Mouse (Mus musculus): ENCODE data around the gene Zfp830. TPM values are rescaled to one million over a fixed set of nuclear protein-coding genes. Genes with fewer than 3 reads are reported as not detected.
A peak's percentile ranks its signal among the peaks of the same experiment; 100 is the strongest.

Zfp830 gene
- polyA plus RNA-seq (2015; fragmentation: Nextera tagmentation; extraction: Ambion mirVana), result 19.5 and 23.3 TPM in 2 replicates

- peaks cover 33% of the 10 kb centered on the region for H3K4me1 ChIP-seq (replicated peaks)
- no peaks in the 10 kb centered on the region for H3K27me3 ChIP-seq
- H3K4me2 ChIP-seq, result peak within 1 kb of the TSS; percentile 93
- WGBS (ENCODE audit: insufficient replicate concordance), result under 1% methylated on average over 44 of the region's 44 CpGs
- peaks cover 3% of the 10 kb centered on the region; the same call in 1 of the 2 replicates for H3K9me3 ChIP-seq (replicated peaks)
- DNase-seq, result peak; percentile 89
- H3K4me3 ChIP-seq (replicated peaks), result peak within 1 kb of the TSS; percentile 84
- H3K27ac ChIP-seq, result peak within 1 kb of the TSS; percentile 92
- H3K36me3 ChIP-seq, result peaks cover 10% of the 10 kb centered on the region
- peak within 1 kb of the TSS; percentile 85 for H3K9ac ChIP-seq
- ATAC-seq (ENCODE audit: low read depth), result peak; percentile 100
These were observed at the start of gene Zfp830, which contains the start of gene Cct6b for GRCm38 (mm10) chr11:82763742-82764437. TSS of gene Zfp830 (plus strand) at chr11:82764345. TSS of gene Cct6b (minus strand) at chr11:82764321.

DNA sequence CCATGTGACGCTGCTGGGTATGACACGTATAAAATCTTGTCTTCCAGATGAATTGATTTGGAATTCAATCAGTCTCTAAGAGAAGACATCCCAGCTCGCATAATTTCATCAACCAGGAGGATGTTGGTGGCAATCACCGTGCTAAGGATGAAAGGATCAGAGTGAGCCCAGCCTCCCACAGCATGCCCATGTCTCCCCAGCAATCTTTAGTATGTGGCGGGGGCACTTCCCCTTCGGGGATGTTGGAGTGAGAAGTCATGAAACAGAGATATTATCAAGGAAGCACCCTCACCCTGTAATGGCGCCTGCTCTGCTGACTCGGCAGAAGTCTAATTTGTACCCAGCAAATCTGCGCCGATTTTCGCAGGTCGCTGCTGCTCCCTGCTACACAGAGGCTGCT, 44.9 kb upstream of the Zfp830 start:
- Histone ChIP-seq H3K4me1 (replicated peaks) (no peaks in the 10 kb centered on the region), H3K4me3 (replicated peaks) (no peak overlapping the region), H3K27me3 (no peaks in the 10 kb centered on the region), H3K9me3 (replicated peaks) (no peaks in the 10 kb centered on the region), H3K36me3 (no peaks in the 10 kb centered on the region), H3K4me2 (no peak overlapping the region), H3K9ac (no peak overlapping the region), H3K27ac (no peak overlapping the region)
- 50% methylated on average over 12 of the region's 12 CpGs for WGBS (ENCODE audit: insufficient replicate concordance)
- DNase-seq (no peak), ATAC-seq (ENCODE audit: low read depth) (no peak)

GRCm38 (mm10) chr11:82726862-82727261, 37.3 kb upstream of the Zfp830 start:
- no peak overlapping the region for H3K9ac ChIP-seq
- ATAC-seq (ENCODE audit: low read depth) (no peak), DNase-seq (no peak)
- no peak overlapping the region for H3K4me3 ChIP-seq (replicated peaks)
- no peaks in the 10 kb centered on the region for H3K27me3 ChIP-seq
- H3K9me3 ChIP-seq (replicated peaks), result no peaks in the 10 kb centered on the region
- no peaks in the 10 kb centered on the region for H3K36me3 ChIP-seq
- H3K27ac ChIP-seq, result no peak overlapping the region
- H3K4me2 ChIP-seq, result no peak overlapping the region
- WGBS (ENCODE audit: insufficient replicate concordance), result 77% methylated on average over 2 of the region's 2 CpGs
- no peaks in the 10 kb centered on the region for H3K4me1 ChIP-seq (replicated peaks)

DNA sequence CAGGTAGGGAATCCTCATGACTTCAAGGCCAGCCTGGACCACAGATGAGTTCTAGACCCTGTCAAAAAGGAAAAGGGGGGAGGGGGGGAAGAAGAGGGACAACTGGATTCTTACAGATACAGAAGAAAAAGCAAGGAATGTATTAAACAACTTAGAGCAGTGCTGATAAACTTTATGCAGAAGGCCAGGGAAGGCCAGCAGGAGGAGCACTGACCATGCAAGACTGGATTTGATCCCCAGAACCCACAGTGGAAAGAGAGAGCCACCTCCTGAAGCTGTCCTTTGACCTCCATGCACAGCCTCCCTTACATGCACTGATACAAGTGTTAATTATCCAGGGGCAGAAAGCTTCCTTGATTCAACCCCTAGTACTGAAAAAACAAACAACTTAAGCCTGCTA, 29.9 kb upstream of the Zfp830 start:
- Histone ChIP-seq H3K4me2 (no peak overlapping the region), H3K9ac (no peak overlapping the region), H3K27me3 (no peaks in the 10 kb centered on the region), H3K4me1 (replicated peaks) (no peaks in the 10 kb centered on the region), H3K36me3 (no peaks in the 10 kb centered on the region), H3K27ac (no peak overlapping the region), H3K9me3 (replicated peaks) (no peaks in the 10 kb centered on the region), H3K4me3 (replicated peaks) (no peak overlapping the region)
- no peak for DNase-seq
- ATAC-seq (ENCODE audit: low read depth), result no peak

- no peak overlapping the region for H3K27ac ChIP-seq
- no peaks in the 10 kb centered on the region for H3K4me1 ChIP-seq (replicated peaks)
- no peak for ATAC-seq (ENCODE audit: low read depth)
- no peaks in the 10 kb centered on the region for H3K27me3 ChIP-seq
- H3K9me3 ChIP-seq (replicated peaks), result no peaks in the 10 kb centered on the region
- no peak overlapping the region for H3K4me3 ChIP-seq (replicated peaks)
- no peak overlapping the region for H3K4me2 ChIP-seq
- no peak overlapping the region for H3K9ac ChIP-seq
- no peak for DNase-seq
- H3K36me3 ChIP-seq, result no peaks in the 10 kb centered on the region
These were observed 25.1 kb upstream of the Zfp830 start for GRCm38 (mm10) chr11:82739006-82739405.

GRCm38 (mm10) chr11:82746138-82746537, 18.0 kb upstream of the Zfp830 start:
- no peak overlapping the region for H3K4me2 ChIP-seq
- H3K9ac ChIP-seq, result no peak overlapping the region
- DNase-seq, result peak; percentile 39
- H3K4me3 ChIP-seq (replicated peaks), result peak overlapping the region; percentile 45; the same call in 1 of the 2 replicates
- 25% methylated on average over 6 of the region's 6 CpGs for WGBS (ENCODE audit: insufficient replicate concordance)
- no peaks in the 10 kb centered on the region for H3K9me3 ChIP-seq (replicated peaks)
- no peak overlapping the region for H3K27ac ChIP-seq
- H3K36me3 ChIP-seq, result no peaks in the 10 kb centered on the region
- no peak for ATAC-seq (ENCODE audit: low read depth)
- peaks cover 9% of the 10 kb centered on the region for H3K4me1 ChIP-seq (replicated peaks)
- 0 out of 2 replicates have a peak, but pooled peaks cover 2% of the 10 kb centered on the region for H3K27me3 ChIP-seq

DNA sequence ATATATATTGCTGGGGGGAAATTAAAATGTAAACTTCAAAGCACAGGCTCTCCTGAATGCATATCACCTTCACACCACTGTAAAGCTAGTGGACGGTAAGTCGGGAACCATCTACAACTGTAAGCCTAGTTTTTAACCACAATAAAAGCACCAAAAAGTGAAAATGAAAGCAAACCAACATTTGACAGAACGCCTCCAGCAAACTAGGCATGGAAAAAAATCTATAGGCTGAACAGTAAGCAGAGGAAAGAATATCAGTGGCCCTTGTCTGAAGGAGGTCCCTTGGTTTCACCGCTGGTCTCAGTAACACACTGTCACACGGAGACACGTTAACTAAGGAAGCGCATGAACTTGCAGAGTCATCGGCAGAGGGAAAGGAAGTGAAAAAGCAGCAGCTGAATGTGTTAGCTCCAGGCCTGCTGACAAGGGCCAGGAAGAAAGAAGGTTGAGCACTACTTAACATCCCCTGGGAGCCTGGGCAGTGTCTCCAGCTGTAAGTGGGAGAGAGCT, 17.2 kb upstream of the Zfp830 start:
- peak overlapping the region; percentile 58 for H3K4me2 ChIP-seq
- peak overlapping the region; percentile 57; the same call in 1 of the 2 replicates for H3K9ac ChIP-seq
- WGBS (ENCODE audit: insufficient replicate concordance), result 22% methylated on average over 8 of the region's 8 CpGs
- H3K27me3 ChIP-seq, result 0 out of 2 replicates have a peak, but pooled peaks cover 2% of the 10 kb centered on the region
- H3K9me3 ChIP-seq (replicated peaks), result no peaks in the 10 kb centered on the region
- H3K27ac ChIP-seq, result no peak overlapping the region; the same call in 1 of the 2 replicates
- peaks cover 9% of the 10 kb centered on the region for H3K4me1 ChIP-seq (replicated peaks)
- peak; percentile 42 for DNase-seq
- peak overlapping the region; percentile 45 for H3K4me3 ChIP-seq (replicated peaks)
- peak; percentile 72 for ATAC-seq (ENCODE audit: low read depth)
- H3K36me3 ChIP-seq, result no peaks in the 10 kb centered on the region

- H3K27ac ChIP-seq, result no peak overlapping the region
- peak overlapping the region; percentile 2; the same call in 1 of the 2 replicates for H3K9ac ChIP-seq
- no peak overlapping the region for H3K4me3 ChIP-seq (replicated peaks)
- no peaks in the 10 kb centered on the region for H3K27me3 ChIP-seq
- no peaks in the 10 kb centered on the region for H3K4me1 ChIP-seq (replicated peaks)
- no peaks in the 10 kb centered on the region for H3K36me3 ChIP-seq
- H3K9me3 ChIP-seq (replicated peaks), result no peaks in the 10 kb centered on the region
- no peak overlapping the region for H3K4me2 ChIP-seq
- ATAC-seq (ENCODE audit: low read depth) (no peak), DNase-seq (no peak)
- WGBS (ENCODE audit: insufficient replicate concordance), result 56% methylated on average over 6 of the region's 6 CpGs
These were observed 11.6 kb upstream of the Zfp830 start for GRCm38 (mm10) chr11:82752349-82753115.

GRCm38 (mm10) chr11:82755919-82756318, 8.2 kb upstream of the Zfp830 start:
- no peak overlapping the region for H3K27ac ChIP-seq
- no peaks in the 10 kb centered on the region for H3K4me1 ChIP-seq (replicated peaks)
- H3K4me3 ChIP-seq (replicated peaks), result no peak overlapping the region
- H3K27me3 ChIP-seq, result no peaks in the 10 kb centered on the region; the same call in 1 of the 2 replicates
- no peak overlapping the region for H3K9ac ChIP-seq
- no peak for ATAC-seq (ENCODE audit: low read depth)
- no peak for DNase-seq
- no peaks in the 10 kb centered on the region for H3K36me3 ChIP-seq
- no peaks in the 10 kb centered on the region for H3K9me3 ChIP-seq (replicated peaks)
- 62% methylated on average over 1 of the region's 1 CpGs for WGBS (ENCODE audit: insufficient replicate concordance)
- H3K4me2 ChIP-seq, result no peak overlapping the region

DNA sequence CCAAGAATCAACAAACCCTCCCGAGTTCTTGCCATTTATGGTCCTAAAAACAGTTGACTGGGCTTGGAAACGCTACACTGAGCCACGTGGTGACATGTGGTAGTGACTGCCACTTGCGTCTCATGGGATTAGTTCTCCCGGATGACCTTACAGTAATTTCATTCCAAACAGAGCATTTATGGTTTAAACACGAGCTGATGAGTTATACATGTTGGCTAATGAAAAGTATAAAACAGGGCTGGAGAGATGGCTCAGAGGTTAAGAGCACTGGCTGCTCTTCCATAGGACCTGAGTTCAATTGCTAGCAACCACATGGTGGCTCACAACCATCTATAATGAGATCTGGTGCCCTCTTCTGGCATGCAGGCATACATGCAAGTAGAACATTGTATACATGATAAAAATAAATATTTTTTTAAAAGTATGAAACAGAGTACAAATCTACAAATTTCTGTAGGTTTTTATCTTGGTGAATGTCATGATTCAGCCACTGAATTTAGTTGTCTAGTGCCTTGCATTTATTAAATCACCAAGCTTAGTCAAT, 1.8 kb upstream of the Zfp830 start:
- Histone ChIP-seq H3K36me3 (peaks cover 4% of the 10 kb centered on the region), H3K4me2 (no peak overlapping the region), H3K27me3 (no peaks in the 10 kb centered on the region; the same call in 1 of the 2 replicates), H3K4me3 (replicated peaks) (no peak overlapping the region), H3K27ac (no peak overlapping the region), H3K9me3 (replicated peaks) (peaks cover 3% of the 10 kb centered on the region; the same call in 1 of the 2 replicates), H3K4me1 (replicated peaks) (peaks cover 33% of the 10 kb centered on the region), H3K9ac (no peak overlapping the region)
- WGBS (ENCODE audit: insufficient replicate concordance), result 79% methylated on average over 6 of the region's 6 CpGs
- DNase-seq (no peak), ATAC-seq (ENCODE audit: low read depth) (no peak)

DNA sequence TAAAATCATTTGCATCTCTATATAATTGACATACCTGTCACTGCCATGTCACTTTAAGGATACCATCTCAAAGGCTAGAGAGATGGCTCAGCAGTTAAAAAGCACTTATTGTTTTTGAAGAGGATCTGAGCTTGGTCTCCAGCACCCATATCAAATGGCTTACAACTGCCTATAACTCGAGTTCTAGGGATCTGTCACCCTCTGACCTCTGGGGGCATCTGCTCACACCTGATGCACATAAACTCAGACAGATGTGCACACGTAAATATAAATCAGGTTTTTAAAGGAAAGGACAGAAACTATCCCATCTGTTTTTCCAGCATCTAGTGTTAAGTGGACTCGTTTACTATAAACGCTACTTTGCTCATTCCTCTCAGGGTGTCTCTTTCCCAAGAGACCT, 884 bp upstream of the Zfp830 start:
- DNase-seq (no peak), ATAC-seq (ENCODE audit: low read depth) (no peak)
- Histone ChIP-seq H3K27ac (peak overlapping the region; percentile 92), H3K4me1 (replicated peaks) (peaks cover 33% of the 10 kb centered on the region), H3K27me3 (no peaks in the 10 kb centered on the region; the same call in 1 of the 2 replicates), H3K36me3 (peaks cover 4% of the 10 kb centered on the region), H3K4me3 (replicated peaks) (peak overlapping the region; percentile 84), H3K4me2 (peak overlapping the region; percentile 93), H3K9ac (peak overlapping the region; percentile 85), H3K9me3 (replicated peaks) (peaks cover 3% of the 10 kb centered on the region; the same call in 1 of the 2 replicates)
- 10% methylated on average over 4 of the region's 4 CpGs for WGBS (ENCODE audit: insufficient replicate concordance)
